Mouse (Mus musculus) forebrain, embryonic 11.5 days (tissue): ENCODE data around the gene Dgki. TPM values are rescaled to one million over a fixed set of nuclear protein-coding genes. Genes with fewer than 3 reads are reported as not detected.

Experiments used
- ATAC-seq: fragments of 200-750 bp; cut with Nextera tagmentation; replicated peaks from 2 replicates; pipeline ENCODE4 v1.8.0; 2017; ENCODE audit warnings: moderate TSS enrichment; ENCODE audit not compliant: low FRiP score
- DNase-seq: peaks from one replicate; pipeline ENCODE4 v3.0.0-alpha.2; 2017; ENCODE audit warnings: low spot score
- H3K27ac ChIP-seq: fragments of 300-500 bp; sonication (generic); 2 replicates; pipeline ENCODE4 v1.5.1; 2014; ENCODE audit warnings: low read depth, low read length
- H3K27me3 ChIP-seq: fragments of 300-500 bp; sonication (generic); 2 replicates; pipeline ENCODE4 v1.6.1; 2014; ENCODE audit warnings: mild to moderate bottlenecking, low read length, mixed read lengths; ENCODE audit not compliant: control insufficient read depth, insufficient read depth
- H3K36me3 ChIP-seq: fragments of 300-500 bp; sonication (generic); 2 replicates; pipeline ENCODE4 v1.6.1; 2014; ENCODE audit warnings: mild to moderate bottlenecking, low read length, moderate library complexity, mixed read lengths; ENCODE audit not compliant: control insufficient read depth, insufficient read depth
- H3K4me1 ChIP-seq: fragments of 300-500 bp; sonication (generic); replicated peaks from 2 replicates; pipeline ENCODE4 v1.6.1; 2014; ENCODE audit warnings: low read length, mixed read lengths; ENCODE audit not compliant: control insufficient read depth, insufficient read depth
- H3K4me2 ChIP-seq: fragments of 300-500 bp; sonication (generic); 2 replicates; pipeline ENCODE4 v1.6.1; 2014; ENCODE audit warnings: low read depth, mild to moderate bottlenecking, low read length, moderate library complexity, mixed read lengths; ENCODE audit not compliant: severe bottlenecking
- H3K4me3 ChIP-seq: fragments of 300-500 bp; sonication (generic); 2 replicates; pipeline ENCODE4 v1.5.1; 2014; ENCODE audit warnings: low read depth, low read length
- H3K9ac ChIP-seq: fragments of 300-500 bp; sonication (generic); 2 replicates; pipeline ENCODE4 v1.6.1; 2014; ENCODE audit warnings: low read length
- H3K9me3 ChIP-seq: fragments of 300-500 bp; sonication (generic); 2 replicates; pipeline ENCODE4 v1.6.1; 2016; ENCODE audit warnings: low read length, mixed read lengths; ENCODE audit not compliant: control insufficient read depth
- WGBS: fragments of 180-500 bp; shearing (Covaris S2); extraction: QIAGEN DNeasy Blood & Tissue Kit; methylation state at CpG from one replicate; pipeline ENCODE4 v1.1.7; 2014; 5-methylcytosine and 5-hydroxymethylcytosine counted together
- polyA plus RNA-seq: library from polyadenylated mRNA; unstranded; fragments of >200 nt; fragmentation: Nextera tagmentation; extraction: Ambion mirVana; gene quantifications from 2 replicates; pipeline ENCODE4 v1.2.1, GENCODE M21; 2014

Dgki gene
- polyA plus RNA-seq, 1 experiment from 2014 or later, result 2.8 TPM

- Histone ChIP-seq H3K27ac (no peak overlapping the region), H3K4me2 (no peak overlapping the region), H3K4me1 (no peaks in the 10 kb centered on the region), H3K4me3 (no peak overlapping the region), H3K27me3 (no peaks in the 10 kb centered on the region), H3K9ac (no peak overlapping the region), H3K9me3 (no peaks in the 10 kb centered on the region), H3K36me3 (no peaks in the 10 kb centered on the region)
- DNase-seq (peak; percentile 91), ATAC-seq (no peak; the same call in 1 of the 2 replicates)
- WGBS, result 52% methylated on average over 18 of the region's 18 CpGs
These were observed 202.4 kb downstream of the Dgki start for GRCm38 (mm10) chr6:37097356-37098155.

GRCm38 (mm10) chr6:37096840-37097305 lies 203.1 kb downstream of the Dgki start:
- H3K4me2 ChIP-seq, result no peak overlapping the region
- no peak overlapping the region for H3K27ac ChIP-seq
- no peaks in the 10 kb centered on the region for H3K9me3 ChIP-seq
- 74% methylated on average over 12 of the region's 12 CpGs for WGBS
- H3K36me3 ChIP-seq, result no peaks in the 10 kb centered on the region
- no peak for ATAC-seq
- H3K9ac ChIP-seq, result no peak overlapping the region
- no peaks in the 10 kb centered on the region for H3K27me3 ChIP-seq
- H3K4me1 ChIP-seq, result no peaks in the 10 kb centered on the region
- no peak overlapping the region for H3K4me3 ChIP-seq
- no peak for DNase-seq

- 0 out of 2 replicates have a peak, but pooled peaks have one; percentile 42 for ATAC-seq
- 49% methylated on average over 8 of the region's 8 CpGs for WGBS
- no peak overlapping the region for H3K27ac ChIP-seq
These were observed 210.6 kb downstream of the Dgki start for GRCm38 (mm10) chr6:37089148-37090111.

GRCm38 (mm10) chr6:37082990-37083389 lies 217.0 kb downstream of the Dgki start:
- Histone ChIP-seq H3K9me3 (no peaks in the 10 kb centered on the region), H3K4me2 (no peak overlapping the region), H3K27ac (no peak overlapping the region), H3K27me3 (no peaks in the 10 kb centered on the region), H3K36me3 (no peaks in the 10 kb centered on the region), H3K4me1 (no peaks in the 10 kb centered on the region), H3K4me3 (no peak overlapping the region), H3K9ac (no peak overlapping the region)
- no peak for ATAC-seq
- WGBS, result 89% methylated on average over 3 of the region's 3 CpGs
- no peak for DNase-seq

More at GRCm38 (mm10) chr6:37089148-37090111, 210.6 kb downstream of the Dgki start:
- Histone ChIP-seq H3K36me3 (no peaks in the 10 kb centered on the region), H3K9ac (no peak overlapping the region), H3K4me3 (no peak overlapping the region), H3K27me3 (no peaks in the 10 kb centered on the region), H3K4me2 (no peak overlapping the region), H3K9me3 (no peaks in the 10 kb centered on the region), H3K4me1 (no peaks in the 10 kb centered on the region)
- DNase-seq, result no peak

GRCm38 (mm10) chr6:37072401-37073016 lies 227.5 kb downstream of the Dgki start:
- Histone ChIP-seq H3K27me3 (no peaks in the 10 kb centered on the region), H3K36me3 (no peaks in the 10 kb centered on the region), H3K4me3 (no peak overlapping the region), H3K9ac (no peak overlapping the region), H3K4me2 (no peak overlapping the region), H3K4me1 (no peaks in the 10 kb centered on the region), H3K27ac (no peak overlapping the region), H3K9me3 (no peaks in the 10 kb centered on the region)
- DNase-seq (no peak), ATAC-seq (no peak)
- 85% methylated on average over 9 of the region's 9 CpGs for WGBS

- no peaks in the 10 kb centered on the region for H3K9me3 ChIP-seq
- ATAC-seq, result no peak
- DNase-seq, result no peak
- H3K9ac ChIP-seq, result no peak overlapping the region
- no peaks in the 10 kb centered on the region for H3K4me1 ChIP-seq
- H3K36me3 ChIP-seq, result no peaks in the 10 kb centered on the region
- 84% methylated on average over 14 of the region's 14 CpGs for WGBS
- H3K27ac ChIP-seq, result no peak overlapping the region
- no peaks in the 10 kb centered on the region for H3K27me3 ChIP-seq
- no peak overlapping the region for H3K4me2 ChIP-seq
- H3K4me3 ChIP-seq, result no peak overlapping the region
These were observed 230.0 kb downstream of the Dgki start for GRCm38 (mm10) chr6:37069836-37070600.

- DNase-seq (no peak), ATAC-seq (no peak)
- 91% methylated on average over 6 of the region's 6 CpGs for WGBS
- Histone ChIP-seq H3K27me3 (no peaks in the 10 kb centered on the region), H3K27ac (no peak overlapping the region), H3K4me3 (no peak overlapping the region), H3K4me1 (no peaks in the 10 kb centered on the region), H3K36me3 (no peaks in the 10 kb centered on the region), H3K9me3 (no peaks in the 10 kb centered on the region), H3K9ac (no peak overlapping the region), H3K4me2 (no peak overlapping the region)
These were observed 231.2 kb downstream of the Dgki start for GRCm38 (mm10) chr6:37068737-37069136.

GRCm38 (mm10) chr6:37067357-37067756 lies 232.6 kb downstream of the Dgki start:
- Histone ChIP-seq H3K4me3 (no peak overlapping the region), H3K27me3 (no peaks in the 10 kb centered on the region)
- 59% methylated on average over 1 of the region's 1 CpGs for WGBS

More at GRCm38 (mm10) chr6:37067357-37067756, 232.6 kb downstream of the Dgki start:
- no peaks in the 10 kb centered on the region for H3K9me3 ChIP-seq
- ATAC-seq (no peak), DNase-seq (no peak)
- no peak overlapping the region for H3K9ac ChIP-seq
- H3K36me3 ChIP-seq, result no peaks in the 10 kb centered on the region
- H3K4me2 ChIP-seq, result no peak overlapping the region
- H3K4me1 ChIP-seq, result no peaks in the 10 kb centered on the region
- no peak overlapping the region for H3K27ac ChIP-seq
